Mouse (Mus musculus) brain, adult 2 months (tissue): ENCODE data around the gene Prdm16.
A peak's percentile ranks its signal among the peaks of the same experiment; 100 is the strongest.

Experiments used
- DNase-seq: peaks from one replicate; pipeline ENCODE4 v3.0.0; 2011; ENCODE audit warnings: low read depth, low spot score

Prdm16 gene

GRCm38 (mm10) chr4:154558041-154558440, 78.6 kb downstream of the Prdm16 start:
- DNase-seq: peak; percentile 79

DNA sequence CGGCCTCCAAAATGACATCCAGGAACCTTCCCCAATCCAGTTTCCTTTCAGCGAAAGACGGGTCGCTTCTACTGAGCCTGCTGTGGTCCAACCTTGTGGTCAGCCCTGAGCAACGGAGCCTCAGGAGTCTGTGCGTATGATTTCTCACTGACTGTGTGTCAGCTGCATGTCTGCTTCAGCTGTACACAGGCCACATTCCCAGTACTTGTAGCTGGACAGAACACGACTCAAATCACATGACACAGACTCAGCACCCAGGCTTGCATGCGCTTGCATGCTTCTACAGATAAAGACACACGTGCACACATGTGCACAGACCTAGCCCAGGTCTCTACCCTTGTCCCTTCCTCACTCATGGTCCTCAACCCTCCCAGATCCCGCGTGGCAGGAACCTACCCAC, 79.5 kb downstream of the Prdm16 start:
- DNase-seq: no peak

DNA sequence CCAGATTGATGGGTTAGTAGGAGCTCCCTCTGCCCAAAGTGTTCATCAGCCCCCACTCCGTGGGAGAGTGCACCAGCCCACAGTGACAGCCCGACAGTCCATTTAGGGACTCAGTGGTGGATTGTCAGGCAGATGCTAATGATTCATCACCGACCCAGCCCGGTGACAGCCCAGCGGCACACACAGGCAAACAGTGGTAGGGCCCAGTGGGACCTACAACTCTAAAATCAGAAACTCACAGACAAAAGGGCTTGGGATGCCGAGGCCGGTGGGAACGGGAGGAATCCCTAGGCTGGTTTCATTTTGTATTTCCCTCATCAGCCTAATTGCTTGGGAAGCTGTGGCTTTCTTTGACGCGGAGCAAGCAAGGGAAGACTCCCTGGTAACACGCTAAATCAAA, 80.3 kb downstream of the Prdm16 start:
- peak; percentile 9 for DNase-seq

DNA sequence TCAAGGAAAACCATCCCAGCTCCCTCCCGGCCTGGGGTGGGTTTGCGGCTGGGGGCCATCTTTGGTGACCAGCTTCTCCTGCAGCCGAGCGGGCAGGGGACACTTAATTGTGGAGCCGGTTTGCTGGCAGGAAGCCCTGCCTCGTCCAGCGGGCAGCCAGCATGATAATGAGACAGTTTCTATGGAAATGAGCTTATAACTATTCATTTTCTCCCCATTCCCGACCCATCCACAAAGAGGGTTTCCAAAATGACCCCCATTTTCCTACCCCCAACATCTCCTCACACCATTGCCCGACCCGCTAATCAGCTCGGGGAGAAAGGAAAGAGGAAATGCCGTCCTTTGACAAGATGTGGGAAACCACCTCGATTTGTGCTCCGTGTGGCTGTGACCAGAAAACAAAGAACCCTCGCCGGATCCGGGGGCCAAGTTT, 86.7 kb downstream of the Prdm16 start:
- peak; percentile 5 for DNase-seq

DNA sequence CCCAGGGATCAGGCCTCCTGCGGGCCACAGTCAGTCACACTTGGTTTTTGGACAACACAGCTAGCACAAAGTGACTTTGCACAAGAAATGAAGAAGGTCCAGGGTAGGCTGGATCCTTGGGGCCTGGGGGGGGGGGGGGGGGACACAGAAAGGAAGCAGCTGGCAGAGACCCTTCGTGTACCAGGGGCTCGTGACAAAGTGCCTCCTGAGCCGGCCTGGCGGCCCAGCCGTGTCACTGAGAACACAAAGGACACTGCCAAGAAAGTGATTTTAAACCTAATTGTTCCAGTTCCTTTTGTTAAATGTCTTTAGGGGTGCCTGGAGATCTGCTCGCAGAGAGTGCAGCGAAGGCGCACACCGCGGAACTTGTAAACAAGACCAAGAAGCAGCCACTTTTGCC, 87.2 kb downstream of the Prdm16 start:
- DNase-seq: peak; percentile 3

DNA sequence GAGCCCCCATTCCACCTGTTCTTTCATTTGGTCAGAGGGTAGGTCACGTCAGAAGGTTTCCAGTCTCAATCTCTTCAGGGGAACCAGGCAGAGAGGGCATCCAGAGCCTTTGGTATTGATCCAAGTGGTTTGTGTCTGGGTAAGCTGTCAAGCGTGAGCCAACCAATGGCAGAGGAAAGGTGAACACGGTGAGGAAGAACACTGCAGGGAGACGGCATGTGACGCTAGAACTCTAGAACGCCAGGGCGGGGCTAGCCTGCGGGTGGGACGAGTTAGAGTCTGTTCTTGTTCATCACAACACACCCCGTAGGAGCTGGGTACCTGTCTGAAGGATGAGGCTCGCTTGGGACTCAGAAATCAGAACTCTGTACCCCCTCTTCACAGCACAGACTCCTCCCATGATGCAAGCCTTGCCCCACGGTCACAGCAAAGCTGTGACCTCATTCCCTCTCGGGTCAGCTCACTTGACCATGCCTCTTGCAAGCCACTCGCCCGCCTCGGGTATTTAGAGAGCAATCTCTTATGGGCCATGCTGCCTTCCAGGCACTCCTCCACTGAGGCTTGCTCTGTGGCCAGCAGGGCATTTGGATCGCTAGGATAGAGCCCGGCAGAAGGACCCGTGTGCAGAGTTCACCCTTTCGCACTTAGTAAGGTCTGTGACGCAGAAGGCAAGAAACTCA, 89.4 kb downstream of the Prdm16 start:
- DNase-seq: no peak

DNA sequence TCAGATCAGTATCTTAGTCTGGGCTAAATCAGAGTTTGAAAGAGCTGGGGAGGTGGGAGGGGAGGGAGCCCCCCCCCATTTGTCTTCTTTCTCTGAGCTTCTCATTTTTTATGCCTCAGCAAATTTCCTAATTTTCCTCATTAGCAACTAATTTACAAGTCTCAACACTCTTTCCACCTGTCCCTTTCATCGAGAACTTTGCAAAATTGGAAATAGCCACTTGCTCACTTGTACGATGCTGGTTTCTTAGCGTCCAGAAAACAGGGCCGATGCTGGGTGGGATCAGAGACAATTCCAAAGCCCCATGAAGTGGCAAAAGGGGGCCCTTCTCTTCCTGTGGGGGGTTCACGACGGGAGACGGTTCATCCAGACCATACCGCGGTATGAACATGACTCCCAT, 91.4 kb downstream of the Prdm16 start:
- DNase-seq: no peak

DNA sequence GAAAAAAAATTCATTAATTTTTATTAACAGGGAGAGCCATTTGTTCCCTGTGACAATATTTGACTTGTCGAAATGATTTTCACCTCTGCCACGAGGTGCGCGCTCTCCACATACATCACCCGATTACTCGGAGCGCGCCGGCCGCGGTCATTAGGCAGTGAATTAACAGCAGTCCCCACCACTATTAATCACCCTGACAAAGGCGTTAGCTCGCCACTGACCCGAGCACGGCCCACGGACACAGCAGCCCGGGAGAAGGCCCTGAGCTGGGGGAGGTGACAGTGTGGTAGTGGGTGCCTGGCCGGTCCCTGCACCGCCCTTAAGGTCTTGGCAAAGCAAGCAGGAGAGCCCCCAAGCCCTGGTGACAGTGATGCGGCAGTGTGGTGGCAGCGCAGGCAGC, 92.8 kb downstream of the Prdm16 start:
- DNase-seq: no peak

GRCm38 (mm10) chr4:154543128-154543527, 93.5 kb downstream of the Prdm16 start:
- no peak for DNase-seq

DNA sequence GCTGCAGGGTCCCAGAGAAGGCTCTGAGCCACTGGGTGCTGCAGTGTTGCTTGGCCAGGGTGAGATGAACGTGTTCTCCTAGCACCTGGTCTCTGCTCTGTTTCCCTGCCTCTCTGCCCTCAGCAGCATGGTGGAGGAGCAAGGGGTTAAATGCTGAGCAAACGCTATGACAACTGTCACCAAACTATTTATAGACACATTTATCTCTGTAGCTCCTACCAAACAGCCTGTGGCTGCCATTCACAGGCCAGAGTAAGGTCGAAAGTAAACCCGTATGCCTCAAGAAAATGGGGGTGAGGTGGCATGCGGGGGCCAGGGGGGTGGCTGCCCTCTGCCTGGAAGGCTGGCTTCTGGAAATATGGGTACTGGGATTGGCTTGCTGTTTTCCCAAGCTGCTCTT, 94.1 kb downstream of the Prdm16 start:
- DNase-seq: no peak

DNA sequence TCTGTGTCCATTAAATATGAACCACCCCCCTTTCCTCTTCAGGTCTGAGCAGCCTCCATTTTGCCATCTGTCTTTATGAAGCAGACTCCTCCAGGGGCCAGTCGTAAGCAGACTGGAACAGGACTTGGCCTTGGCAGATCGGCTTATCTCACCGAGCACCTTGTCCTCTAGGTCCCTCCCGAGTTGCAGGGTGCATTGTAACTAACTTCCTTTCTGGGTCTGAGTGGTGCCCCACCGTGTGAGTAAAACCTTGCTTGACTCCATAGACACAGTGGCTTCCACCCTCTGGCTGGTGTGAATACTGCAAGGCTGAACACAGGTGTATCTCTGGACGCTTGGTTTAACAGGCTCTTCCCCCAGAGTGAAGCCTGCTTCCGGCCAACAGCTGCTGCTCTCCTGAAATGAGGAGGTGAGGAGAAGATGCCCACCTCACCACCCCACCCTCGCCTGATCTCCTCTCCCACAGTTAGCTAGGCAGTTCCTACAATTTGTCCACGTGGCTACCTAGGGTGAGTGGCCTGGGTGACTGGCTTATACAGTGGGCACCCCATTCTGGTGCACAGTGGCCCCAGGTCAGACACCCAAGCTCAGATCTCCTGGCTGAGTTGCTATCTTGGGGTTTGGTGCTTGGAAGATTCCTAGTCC, 94.9 kb downstream of the Prdm16 start:
- DNase-seq: no peak

- no peak for DNase-seq
Measured at GRCm38 (mm10) chr4:154540671-154541070, 96.0 kb downstream of the Prdm16 start.

DNA sequence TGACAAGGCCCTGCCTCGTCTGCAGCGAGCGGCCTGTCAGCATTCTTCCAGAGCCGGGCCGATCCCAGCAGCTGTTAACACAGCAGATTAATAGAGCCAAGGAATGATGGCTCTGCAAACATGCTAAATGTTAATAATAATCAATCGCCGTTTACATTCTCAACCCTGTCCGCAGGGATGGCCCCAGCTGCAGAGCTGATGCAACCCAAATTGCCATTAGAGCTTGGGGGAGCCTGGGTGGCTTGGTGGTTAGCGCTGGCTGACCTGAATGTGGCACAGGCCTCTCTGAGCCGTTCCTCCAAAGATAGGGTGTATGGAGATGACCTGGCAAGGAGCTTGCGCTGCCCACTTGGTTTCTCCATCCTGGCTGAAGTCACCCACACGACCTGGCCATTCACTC, 97.0 kb downstream of the Prdm16 start:
- no peak for DNase-seq

GRCm38 (mm10) chr4:154538727-154539126, 97.9 kb downstream of the Prdm16 start:
- no peak for DNase-seq

DNA sequence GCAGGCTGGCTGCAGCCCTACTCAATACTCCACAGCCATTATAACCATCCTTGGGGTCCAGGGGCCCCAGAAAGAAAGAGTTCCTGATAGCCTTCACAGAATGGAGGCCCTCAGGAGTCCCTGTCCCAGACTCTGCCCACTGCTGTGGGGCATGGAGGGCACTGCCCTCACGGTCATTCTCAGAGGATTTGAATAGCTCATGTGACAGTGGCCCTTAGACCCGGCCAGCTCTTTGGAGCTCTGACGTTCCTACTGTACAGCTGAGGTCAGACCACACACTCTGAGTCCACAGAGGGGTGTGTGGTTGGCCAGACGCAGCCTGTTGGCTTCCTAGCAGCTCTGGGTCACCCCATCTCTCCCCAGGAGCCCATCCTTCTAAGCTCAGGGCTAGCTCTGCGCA, 100.6 kb downstream of the Prdm16 start:
- DNase-seq: no peak

DNA sequence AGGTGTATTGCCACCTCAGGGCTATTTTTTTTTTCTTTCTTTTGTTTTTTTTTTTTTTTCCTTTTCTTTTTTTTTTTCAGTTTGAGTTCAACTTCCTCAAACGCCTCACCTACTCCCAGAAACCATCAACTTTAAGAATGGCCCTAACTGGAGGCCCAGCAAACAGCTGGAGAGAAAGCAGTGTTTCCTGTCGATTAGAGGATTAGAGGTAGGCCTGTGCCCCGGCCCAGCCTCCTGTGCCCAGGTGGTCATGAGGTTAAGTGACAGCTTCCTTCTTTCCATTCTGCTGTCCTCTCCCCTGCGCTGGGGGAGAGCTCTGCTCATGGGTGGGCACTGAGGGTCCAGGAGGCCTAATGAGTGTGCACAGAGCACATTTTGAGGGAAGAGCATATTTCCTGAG, 105.3 kb downstream of the Prdm16 start:
- DNase-seq: no peak

GRCm38 (mm10) chr4:154530336-154530735, 106.3 kb downstream of the Prdm16 start:
- no peak for DNase-seq

DNA sequence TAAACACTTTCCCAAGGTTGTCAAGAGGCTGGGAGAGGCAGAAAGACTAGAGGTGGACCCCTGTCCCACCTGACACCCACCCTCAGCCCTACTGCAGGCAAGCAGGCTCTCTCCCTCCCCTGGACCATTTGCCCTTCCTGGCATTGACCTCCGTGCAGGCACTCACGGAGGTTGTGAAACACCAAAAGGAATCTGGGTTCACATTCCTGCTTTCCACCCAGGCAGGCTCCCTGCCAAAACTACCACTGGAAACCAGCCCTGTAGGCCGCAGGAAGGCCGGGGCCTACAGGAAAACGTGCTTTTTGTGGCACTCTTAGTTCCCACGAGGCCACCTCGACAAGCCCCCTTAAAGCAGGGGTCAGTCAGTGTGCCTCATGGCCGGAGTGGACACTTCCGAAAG, 109.2 kb downstream of the Prdm16 start:
- DNase-seq: no peak

DNA sequence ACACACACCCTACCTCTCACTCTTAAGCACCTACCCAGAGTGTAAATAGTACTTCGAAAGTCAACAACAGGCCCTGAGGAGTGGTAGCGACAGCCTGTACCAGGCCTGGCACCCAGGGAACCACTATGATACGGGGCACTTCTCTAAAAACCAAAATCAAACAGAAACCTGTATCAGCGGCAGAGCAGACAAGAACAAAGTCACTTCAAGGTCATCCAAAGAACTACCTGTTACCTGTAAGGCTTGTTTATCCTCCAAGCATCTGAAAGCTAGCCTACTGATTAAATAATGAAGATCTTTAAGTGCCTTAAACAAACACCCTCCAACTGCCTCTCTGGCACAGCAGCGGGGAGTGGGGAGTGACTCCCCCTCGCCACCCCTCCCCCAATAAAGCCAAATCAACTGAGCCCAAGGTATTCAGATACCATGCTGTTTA, 110.3 kb downstream of the Prdm16 start:
- no peak for DNase-seq

- DNase-seq: no peak
Measured at GRCm38 (mm10) chr4:154523898-154524297, 112.8 kb downstream of the Prdm16 start.

DNA sequence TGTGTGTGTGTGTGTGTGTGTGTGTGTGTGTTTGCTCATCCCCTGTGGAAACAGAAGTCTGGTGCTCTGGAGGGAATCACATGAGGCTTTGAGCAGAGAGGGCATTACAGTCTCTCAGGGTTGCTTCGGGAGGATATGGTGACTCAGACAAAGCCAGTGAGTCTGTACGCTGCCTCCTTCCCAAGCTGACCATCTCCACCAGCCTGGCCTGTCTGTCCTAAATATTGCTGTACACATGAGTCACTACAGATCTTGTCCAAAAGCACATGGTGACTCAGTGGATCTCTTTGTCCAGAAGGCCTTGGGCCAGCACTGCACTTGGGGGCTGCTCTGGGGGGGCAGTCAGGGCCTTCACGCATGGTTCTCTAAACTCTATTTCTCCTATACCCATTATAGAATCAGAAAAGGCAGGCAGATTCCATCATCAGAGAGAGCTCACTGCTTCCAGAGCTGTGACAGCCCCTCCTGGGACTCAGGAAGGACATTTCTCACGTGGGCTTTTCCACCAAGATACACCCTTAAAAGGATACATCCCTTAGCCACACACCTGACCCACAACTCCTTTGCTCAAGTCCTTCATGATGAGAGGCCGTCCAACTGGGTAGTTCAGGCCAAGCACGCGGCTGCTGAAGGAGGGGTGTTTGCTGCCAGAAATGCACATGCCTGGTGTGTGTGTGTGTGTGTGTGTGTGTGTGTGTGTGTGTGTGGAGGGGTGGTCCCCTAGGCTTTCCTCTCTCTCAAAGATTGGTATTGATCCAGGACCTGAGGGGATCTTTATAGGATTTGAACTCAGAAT, 114.6 kb downstream of the Prdm16 start:
- DNase-seq: no peak

GRCm38 (mm10) chr4:154519470-154520037, 117.1 kb downstream of the Prdm16 start:
- DNase-seq: peak; percentile 58
